Mouse (Mus musculus): Measurements from ENCODE around the gene C1qtnf5. TPM values are rescaled to one million over a fixed set of nuclear protein-coding genes. Genes with fewer than 3 reads are reported as not detected.

C1qtnf5 gene
- polyA plus RNA-seq, 1 experiment from 2014 or later, result 1.1 TPM

Other genes with a start within 250 kb of the C1qtnf5 start
- 0.14 TPM in 1 of 2 replicates, not detected in the other for gene Thy1, start 63.9 kb upstream of the C1qtnf5 start, polyA plus RNA-seq (2016; fragmentation: Nextera tagmentation; extraction: Ambion mirVana)
- 13.5 and 14.3 TPM in 2 replicates for gene Usp2, start 40.2 kb upstream of the C1qtnf5 start, polyA plus RNA-seq (2016; fragmentation: Nextera tagmentation; extraction: Ambion mirVana)
- gene Mfrp, start 5.5 kb upstream of the C1qtnf5 start, polyA plus RNA-seq (2016; fragmentation: Nextera tagmentation; extraction: Ambion mirVana), result 0.14 and 0.30 TPM in 2 replicates
- gene Gm49380, start 6.3 kb downstream of the C1qtnf5 start, polyA plus RNA-seq (2016; fragmentation: Nextera tagmentation; extraction: Ambion mirVana), result 0.22 and 0.75 TPM in 2 replicates
- 75.6 and 76.9 TPM in 2 replicates for gene Rnf26, start 6.3 kb downstream of the C1qtnf5 start, polyA plus RNA-seq (2016; fragmentation: Nextera tagmentation; extraction: Ambion mirVana)
- 10.8 and 11.2 TPM in 2 replicates for gene Mcam, start 27.2 kb downstream of the C1qtnf5 start, polyA plus RNA-seq (2016; fragmentation: Nextera tagmentation; extraction: Ambion mirVana)
- gene Cbl, start 126.8 kb downstream of the C1qtnf5 start, polyA plus RNA-seq (2016; fragmentation: Nextera tagmentation; extraction: Ambion mirVana), result 21.1 and 22.8 TPM in 2 replicates
- not detected in 2 replicates for gene Ccdc153, start 133.4 kb downstream of the C1qtnf5 start, polyA plus RNA-seq (2016; fragmentation: Nextera tagmentation; extraction: Ambion mirVana)
- gene Pdzd3, start 144.2 kb downstream of the C1qtnf5 start, polyA plus RNA-seq (2016; fragmentation: Nextera tagmentation; extraction: Ambion mirVana), result 0.14 TPM in 1 of 2 replicates, not detected in the other
- gene Nlrx1, start 161.4 kb downstream of the C1qtnf5 start, polyA plus RNA-seq (2016; fragmentation: Nextera tagmentation; extraction: Ambion mirVana), result 2.4 and 3.3 TPM in 2 replicates
- 4.3 and 7.2 TPM in 2 replicates for gene Abcg4, start 181.4 kb downstream of the C1qtnf5 start, polyA plus RNA-seq (2016; fragmentation: Nextera tagmentation; extraction: Ambion mirVana)
- gene Hinfp, start 198.4 kb downstream of the C1qtnf5 start, polyA plus RNA-seq (2016; fragmentation: Nextera tagmentation; extraction: Ambion mirVana), result 30.0 and 30.7 TPM in 2 replicates
- gene C2cd2l, start 213.0 kb downstream of the C1qtnf5 start, polyA plus RNA-seq (2016; fragmentation: Nextera tagmentation; extraction: Ambion mirVana), result 9.8 and 17.5 TPM in 2 replicates
- gene Dpagt1, start 218.8 kb downstream of the C1qtnf5 start, polyA plus RNA-seq (2016; fragmentation: Nextera tagmentation; extraction: Ambion mirVana), result 46.2 and 46.7 TPM in 2 replicates
- 548 and 554 TPM in 2 replicates for gene H2afx, start 227.4 kb downstream of the C1qtnf5 start, polyA plus RNA-seq (2016; fragmentation: Nextera tagmentation; extraction: Ambion mirVana)
- gene Hmbs, start 237.0 kb downstream of the C1qtnf5 start, polyA plus RNA-seq (2016; fragmentation: Nextera tagmentation; extraction: Ambion mirVana), result 155 and 184 TPM in 2 replicates